Mouse (Mus musculus): Measurements from ENCODE around the gene Krt16. TPM values are rescaled to one million over a fixed set of nuclear protein-coding genes. Genes with fewer than 3 reads are reported as not detected.

Krt16 gene
- not detected for total RNA-seq (2021)
- long read RNA-seq, experiment 1: 0 reads
- long read RNA-seq, experiment 2: 0 reads

DNA sequence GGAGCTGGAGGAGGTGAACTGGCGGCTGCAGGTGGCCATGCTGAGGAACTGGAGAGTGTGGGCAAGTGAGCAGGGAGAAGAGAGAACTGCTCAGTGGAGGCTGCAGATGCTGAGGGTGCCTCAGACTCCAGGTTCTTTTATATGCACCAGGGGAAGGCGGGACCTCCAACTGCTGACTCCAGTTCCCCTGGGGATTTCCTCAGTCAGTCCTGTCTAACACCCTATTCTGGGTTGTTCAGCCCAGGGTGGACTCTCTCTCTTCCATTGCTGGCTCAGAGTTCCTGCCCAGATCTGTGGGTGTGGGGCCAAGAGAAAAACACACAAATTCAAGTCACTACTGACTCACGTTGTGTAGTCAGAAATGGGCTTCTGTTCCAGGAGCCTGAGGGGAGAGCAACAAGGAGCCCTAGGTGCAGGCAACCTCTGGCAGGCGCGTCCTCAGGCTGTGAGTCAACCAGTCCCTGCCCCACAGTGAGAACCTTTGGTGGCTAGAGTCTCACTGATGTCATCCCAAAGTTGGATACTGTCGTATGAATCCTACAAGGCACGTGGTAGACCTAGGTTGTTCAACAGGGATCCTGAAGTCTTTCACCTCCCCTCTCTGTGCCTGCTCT is at the start of gene Krt16:
TSS of gene Krt16 (minus strand) at position 51 of the 614 bp plus-strand sequence.
- DNase-seq (ENCODE audit: low spot score in 2 of 2): no peak

DNA sequence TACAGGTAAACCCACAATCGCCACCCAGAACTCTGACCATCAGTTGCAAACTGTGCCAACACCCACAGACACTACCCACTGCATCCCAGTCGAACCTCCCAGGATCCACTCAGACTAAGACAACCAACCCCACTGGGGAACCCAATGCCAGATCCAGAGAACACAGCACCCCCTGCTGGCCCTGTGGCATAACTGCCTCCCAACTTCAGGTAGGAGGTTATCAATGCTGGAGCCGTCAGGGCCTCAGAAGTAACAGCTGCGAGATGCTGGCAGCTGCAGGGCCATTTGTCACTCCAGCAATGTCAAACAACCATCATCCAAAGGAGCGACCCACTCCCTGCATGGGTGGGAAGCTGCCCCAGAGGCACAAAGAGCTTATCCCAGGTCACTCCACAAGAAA is 49.1 kb upstream of the Krt16 start:
- no peak for DNase-seq (ENCODE audit: low spot score in 2 of 2)

DNA sequence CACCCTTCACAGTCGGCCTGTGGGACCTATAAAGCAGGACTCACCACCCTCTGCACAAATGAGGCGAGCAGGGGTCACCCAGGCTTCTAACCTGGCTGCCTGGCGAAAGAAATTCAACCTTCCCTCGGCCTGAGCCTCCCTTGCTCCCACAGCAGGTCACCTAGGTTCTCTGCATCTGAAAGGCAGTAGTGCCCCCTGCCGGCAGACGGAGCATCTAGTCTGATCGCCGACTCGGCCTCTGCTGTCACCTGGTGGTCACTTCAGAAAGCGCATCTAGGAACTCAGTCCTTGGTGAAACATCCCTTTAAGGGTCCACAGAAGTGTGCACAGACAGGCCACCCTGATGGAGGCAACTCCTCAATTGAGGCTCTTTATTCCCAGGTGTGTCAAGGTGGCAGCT is 46.6 kb upstream of the Krt16 start:
- peak; percentile 79 to 86 for DNase-seq (ENCODE audit: low spot score in 2 of 2)

DNA sequence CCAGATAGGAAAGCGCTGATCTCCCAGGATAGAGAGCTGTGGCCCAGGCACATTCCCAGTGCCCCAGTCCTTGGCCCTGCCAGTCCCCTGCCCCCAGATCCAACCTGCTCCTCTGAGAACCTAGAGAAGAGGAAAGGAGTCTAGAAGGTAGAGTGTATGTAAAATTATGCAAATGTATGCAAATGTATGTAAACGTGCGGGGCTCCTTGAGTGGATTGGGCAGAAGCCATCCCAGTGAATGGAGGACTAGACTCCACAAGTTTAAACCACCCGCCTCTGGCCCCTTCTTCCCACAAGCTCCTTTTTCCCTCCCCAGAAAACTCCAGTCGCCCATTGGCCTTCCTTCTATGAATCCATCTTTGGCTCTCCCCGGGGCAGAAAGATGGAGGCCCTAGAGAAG is 44.2 kb upstream of the Krt16 start:
- DNase-seq (ENCODE audit: low spot score in 2 of 2): no peak

GRCm38 (mm10) chr11:100290235-100290634 is 41.5 kb upstream of the Krt16 start:
- no peak for DNase-seq (ENCODE audit: low spot score in 2 of 2)

DNA sequence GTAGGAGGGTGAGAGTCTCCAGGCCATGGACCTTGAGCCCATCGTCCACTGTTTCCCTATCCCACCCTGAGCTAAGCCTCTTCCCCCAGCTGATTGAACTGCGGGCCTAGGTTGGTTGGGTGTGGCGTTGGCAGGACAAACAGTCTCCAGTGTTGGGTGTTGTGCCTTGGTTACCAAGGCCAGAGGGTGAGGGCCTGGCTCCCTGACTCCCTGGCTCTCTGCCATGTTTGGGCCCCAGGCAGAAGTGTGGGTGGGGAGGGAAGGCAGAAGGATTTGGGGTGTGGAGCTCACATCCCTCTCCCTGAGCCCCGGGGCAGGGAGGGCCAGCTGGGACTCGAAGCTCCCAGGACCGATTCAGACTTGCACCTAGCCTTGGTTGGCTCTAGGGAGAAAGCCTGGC is 40.2 kb upstream of the Krt16 start:
- DNase-seq (ENCODE audit: low spot score in 2 of 2): no peak

DNA sequence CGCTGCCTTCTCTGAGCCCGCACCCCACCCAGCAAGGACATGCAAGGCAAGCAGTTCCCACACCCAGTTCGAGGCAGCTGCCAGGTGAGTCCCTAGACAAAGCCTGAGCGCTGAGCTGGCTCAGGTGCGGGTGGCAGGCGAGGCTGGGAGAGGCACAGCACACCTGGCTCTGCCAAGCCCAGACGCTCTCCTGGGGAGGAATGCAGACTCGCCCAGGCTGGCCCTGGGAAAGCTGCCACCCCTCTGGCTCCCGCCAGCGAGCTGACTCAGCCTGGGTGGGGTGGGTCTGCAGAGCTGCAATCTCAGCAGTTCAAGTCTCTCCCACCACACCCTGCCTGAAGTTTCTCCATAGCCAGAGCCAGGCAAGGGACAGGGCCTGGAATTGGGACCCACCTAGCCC is 38.3 kb upstream of the Krt16 start:
- no peak for DNase-seq (ENCODE audit: low spot score in 2 of 2)

GRCm38 (mm10) chr11:100284988-100285387 is 36.3 kb upstream of the Krt16 start:
- no peak for DNase-seq (ENCODE audit: low spot score in 2 of 2)

DNA sequence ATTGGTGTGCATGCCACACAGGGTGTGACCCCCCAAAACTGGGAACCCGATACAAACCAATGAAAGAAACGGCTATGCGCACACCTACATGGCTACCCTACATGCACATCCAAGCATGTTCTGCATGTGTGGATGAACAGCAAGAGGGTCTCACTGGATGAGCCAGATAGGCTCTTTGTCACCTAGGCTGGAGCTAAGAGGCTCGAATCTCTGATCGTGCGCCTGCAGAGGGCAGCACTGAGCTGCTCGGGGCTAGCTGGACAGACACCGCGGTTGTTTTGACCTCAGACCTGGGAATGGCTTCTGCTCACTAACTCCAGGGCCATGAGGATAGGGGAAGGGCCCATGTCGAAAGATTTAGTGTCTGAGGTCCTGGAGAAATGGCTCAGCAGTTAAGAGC is 33.8 kb upstream of the Krt16 start:
- peak; percentile 78 to 81 for DNase-seq (ENCODE audit: low spot score in 2 of 2)

GRCm38 (mm10) chr11:100281596-100282544 is 33.2 kb upstream of the Krt16 start:
- DNase-seq (ENCODE audit: low spot score in 2 of 2): peak; percentile 82 to 85

DNA sequence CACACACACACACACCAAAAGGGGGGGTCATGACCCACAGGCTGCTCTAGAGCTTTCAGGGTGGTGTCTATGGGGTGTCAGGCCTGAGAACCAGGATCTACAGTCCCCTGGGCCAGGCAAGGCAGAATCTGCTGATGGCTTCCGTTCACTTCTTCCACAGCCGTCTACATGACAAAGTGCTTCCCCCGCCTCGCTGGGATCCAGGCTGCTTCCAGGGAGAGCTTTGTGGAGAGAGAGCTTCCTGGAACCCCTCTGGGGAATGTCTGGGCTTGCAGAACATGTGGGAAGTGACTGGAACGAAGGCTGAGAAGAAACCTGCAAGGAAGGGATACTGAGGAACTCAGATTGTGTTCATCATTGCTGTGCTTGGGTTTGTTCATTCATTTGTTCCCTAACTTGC is 30.1 kb upstream of the Krt16 start:
- no peak for DNase-seq (ENCODE audit: low spot score in 2 of 2)

DNA sequence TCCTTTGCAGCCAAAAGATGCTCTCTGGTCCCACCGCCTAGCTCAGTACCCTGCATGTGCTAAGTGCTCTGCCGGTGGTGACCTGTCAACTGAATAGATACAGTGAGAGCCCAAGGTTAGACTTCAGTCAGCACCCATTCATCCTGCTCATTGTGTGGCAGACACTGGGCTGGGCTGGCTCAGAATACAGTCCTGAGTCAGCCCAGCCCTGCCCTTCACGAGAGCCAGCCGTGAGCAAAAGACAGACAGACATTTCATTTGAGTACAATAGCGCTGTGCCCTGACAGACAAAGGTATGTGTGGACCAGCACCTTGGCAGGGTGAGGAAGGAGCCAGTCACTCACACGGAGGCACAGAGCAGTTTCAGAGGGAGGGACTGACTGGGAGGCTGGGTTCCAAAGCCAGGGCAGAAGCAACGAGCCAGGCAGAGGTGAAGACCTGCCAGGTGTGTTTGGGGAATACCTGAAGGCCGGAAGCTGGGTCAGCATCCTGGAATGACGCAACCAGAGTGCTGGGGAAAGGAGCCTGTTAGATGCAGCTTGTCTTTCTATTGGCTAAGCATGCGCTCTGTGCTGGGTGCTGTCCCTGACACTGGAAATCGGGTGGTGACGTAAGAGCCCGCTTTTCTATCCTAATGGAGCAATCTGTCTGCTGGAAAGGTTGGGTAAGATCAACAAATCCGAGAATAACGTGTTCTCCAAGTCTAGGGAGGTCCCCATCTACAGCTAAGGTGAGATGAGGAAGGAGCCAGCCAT is 29.2 kb upstream of the Krt16 start:
- no peak for DNase-seq (ENCODE audit: low spot score in 2 of 2)

DNA sequence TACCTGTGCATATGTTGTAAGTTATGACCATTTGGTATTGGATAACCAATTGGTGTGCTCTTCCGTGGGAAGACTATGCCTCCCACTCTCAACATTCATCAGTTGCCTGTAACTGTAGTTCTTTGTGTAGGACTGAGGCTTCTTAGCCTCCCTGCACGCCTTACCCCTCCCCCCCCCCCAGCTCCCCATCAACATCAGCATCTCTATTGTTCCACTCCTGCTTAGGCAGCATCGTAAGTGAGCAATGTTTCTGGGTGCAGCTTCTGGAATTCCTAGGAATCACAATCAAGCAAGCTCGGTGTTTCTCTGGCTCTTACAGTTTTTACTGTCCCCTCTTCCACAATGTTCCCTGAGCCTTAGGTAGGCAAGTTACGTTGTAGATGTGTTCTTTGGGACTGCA is 26.8 kb upstream of the Krt16 start:
- DNase-seq (ENCODE audit: low spot score in 2 of 2): no peak

DNA sequence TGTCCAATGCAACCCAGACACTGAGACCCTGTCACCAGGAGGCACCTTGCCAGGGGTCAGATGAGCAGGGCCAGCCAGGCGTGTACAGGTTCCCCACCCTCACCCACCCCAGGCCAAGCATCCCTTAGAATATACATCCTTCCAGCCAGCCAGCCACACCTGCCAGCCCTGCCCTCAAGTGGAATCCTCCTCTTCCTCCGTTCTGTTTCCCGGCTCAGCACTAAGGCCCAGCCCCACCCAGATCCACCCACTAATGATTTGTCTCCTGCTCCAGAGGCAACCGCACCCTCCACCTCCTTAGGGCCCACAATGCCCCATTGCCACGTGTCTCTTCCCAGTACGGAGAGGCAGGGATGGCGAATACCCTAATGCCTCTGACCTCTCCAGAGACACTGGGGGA is 26.0 kb upstream of the Krt16 start:
- DNase-seq (ENCODE audit: low spot score in 2 of 2): no peak

DNA sequence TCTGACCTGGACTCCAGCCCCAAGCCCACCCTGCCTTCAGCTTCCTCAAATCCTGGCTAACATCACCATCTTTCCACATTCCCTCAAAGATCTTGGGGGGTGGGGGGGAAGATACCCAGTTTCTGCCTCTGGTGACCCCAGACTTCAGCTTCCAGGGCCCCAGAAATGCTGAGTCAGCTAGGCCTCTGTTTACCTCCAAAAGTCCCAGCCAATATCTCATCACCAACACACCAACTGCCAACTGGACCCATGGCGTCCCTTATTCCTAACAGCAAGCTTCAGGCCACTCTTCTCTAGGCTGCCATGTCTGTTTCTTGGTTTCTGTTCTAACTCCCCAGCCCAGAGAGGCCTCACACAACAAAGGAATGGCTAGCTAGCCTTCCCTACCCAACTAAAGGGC is 23.2 kb upstream of the Krt16 start:
- DNase-seq (ENCODE audit: low spot score in 2 of 2): no peak

- DNase-seq (ENCODE audit: low spot score in 2 of 2): no peak
Measured at GRCm38 (mm10) chr11:100269821-100270332, 21.2 kb upstream of the Krt16 start, which contains the start of gene Krt42. Krt42 (minus strand) TSS chr11:100269871.

DNA sequence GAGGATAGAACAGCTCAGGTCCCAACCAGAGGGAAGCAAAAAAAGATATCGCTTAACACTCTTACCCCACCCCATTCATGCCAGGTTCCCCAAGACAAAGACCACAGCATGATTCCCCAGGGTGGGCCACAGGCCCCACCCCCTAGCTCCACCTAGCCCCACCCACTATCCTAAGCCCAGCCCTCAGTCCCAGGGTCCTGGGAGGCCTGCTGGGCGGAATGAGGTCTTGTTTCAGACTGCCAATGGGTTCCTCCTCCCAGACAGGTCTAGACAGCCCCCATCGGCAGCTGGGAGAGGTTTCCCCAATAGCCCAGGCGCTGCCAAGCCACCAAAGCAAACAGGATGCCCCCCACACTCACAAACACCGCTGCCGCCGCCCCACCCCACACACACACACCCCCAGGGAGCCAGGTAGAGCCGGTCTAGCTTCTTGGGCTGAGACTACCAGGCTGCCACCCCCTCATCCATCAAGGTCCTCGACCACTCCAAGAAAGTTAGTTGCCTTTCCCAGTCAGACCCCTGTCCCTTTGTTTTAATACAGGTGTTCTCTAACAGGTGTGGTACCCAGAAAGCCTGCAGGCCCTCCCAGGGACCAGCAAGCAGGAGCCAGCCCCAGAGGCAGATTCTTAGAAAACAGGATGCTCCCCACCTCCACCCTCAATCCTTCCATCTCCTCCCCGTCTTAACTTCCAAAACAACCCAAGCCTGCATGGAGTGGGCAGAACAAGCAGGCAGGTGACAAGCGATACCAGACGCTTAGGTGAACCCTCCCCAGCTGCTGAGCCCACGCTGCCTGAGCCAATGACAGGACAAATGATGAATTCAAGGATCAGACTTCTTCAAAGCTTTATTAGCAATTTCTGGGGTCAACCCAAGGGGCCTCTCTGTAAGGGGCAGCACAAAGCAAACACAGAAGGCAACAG is 13.6 kb upstream of the Krt16 start:
- no peak for DNase-seq (ENCODE audit: low spot score in 2 of 2)

GRCm38 (mm10) chr11:100261235-100261605 is 12.5 kb upstream of the Krt16 start:
- DNase-seq (ENCODE audit: low spot score in 2 of 2): no peak

DNA sequence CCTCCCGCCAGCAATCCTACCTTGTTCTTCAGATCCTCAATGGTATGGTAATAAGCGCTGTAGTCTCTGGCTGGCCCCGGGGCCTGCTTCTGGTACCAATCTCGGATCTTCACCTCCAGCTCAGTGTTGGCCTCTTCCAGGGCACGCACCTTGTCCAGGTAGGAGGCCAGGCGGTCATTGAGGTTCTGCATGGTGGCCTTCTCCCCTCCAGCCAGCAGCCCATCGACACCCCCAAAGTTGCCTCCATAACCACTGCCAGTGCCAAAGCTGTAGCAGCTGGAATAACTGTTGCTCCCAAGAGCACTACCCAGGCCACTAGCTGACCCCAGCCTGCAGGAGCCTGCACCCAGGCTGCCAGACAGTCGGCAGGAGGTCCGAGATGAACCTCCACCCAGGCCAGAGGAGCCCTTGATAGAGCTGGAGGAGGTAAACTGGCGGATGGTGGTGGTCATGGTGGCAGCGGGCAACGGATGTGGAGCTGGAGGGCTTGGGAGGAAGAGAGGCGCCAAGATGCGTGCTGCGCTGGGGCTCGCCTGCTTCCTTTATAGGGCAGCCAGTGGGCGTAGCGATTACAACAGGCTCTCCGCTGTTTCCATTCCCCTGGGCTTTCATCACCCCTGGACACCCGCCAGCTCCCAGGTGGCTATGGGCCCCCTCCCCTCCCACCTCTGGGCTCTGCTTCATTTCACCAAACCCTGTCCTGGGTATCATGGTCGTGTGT is 12.0 kb upstream of the Krt16 start, which contains the start of gene Krt17:
TSS of gene Krt17 (minus strand) at position 516 of the 721 bp plus-strand sequence.
- DNase-seq (ENCODE audit: low spot score in 2 of 2): no peak

GRCm38 (mm10) chr11:100259079-100259478 is 10.4 kb upstream of the Krt16 start:
- DNase-seq (ENCODE audit: low spot score in 2 of 2): no peak

Measured in adrenal gland, adult 18-20 months (tissue).